Mouse (Mus musculus) midbrain, postnatal 0 days (tissue): ENCODE data around the gene Hcrt. TPM values are rescaled to one million over a fixed set of nuclear protein-coding genes. Genes with fewer than 3 reads are reported as not detected.

ENCODE experiments used
- ATAC-seq: fragments of 200-750 bp; cut with Nextera tagmentation; 2 replicates; pipeline ENCODE4 v1.8.0; 2017; ENCODE audit warnings: moderate number of reproducible peaks, mild to moderate bottlenecking, moderate TSS enrichment, moderate library complexity; ENCODE audit not compliant: low FRiP score
- DNase-seq: peaks from one replicate; pipeline ENCODE4 v3.0.0-alpha.2; 2015; ENCODE audit warnings: low spot score
- H3K27ac ChIP-seq: fragments of 300-500 bp; sonication (generic); 2 replicates; pipeline ENCODE4 v1.5.1; 2014; ENCODE audit warnings: low read depth, mild to moderate bottlenecking, low read length, mixed read lengths
- H3K27me3 ChIP-seq: fragments of 300-500 bp; sonication (generic); 2 replicates; pipeline ENCODE4 v1.6.1; 2014; ENCODE audit warnings: low read length, control low read depth, mixed read lengths; ENCODE audit not compliant: insufficient read depth
- H3K36me3 ChIP-seq: fragments of 300-500 bp; sonication (generic); 2 replicates; pipeline ENCODE4 v1.6.1; 2014; ENCODE audit warnings: low read length, control low read depth, mixed read lengths; ENCODE audit not compliant: insufficient read depth
- H3K4me1 ChIP-seq: fragments of 300-500 bp; sonication (generic); 2 replicates; pipeline ENCODE4 v1.6.1; 2014; ENCODE audit warnings: mild to moderate bottlenecking, control low read depth, antibody characterized with exemption, low read length, mixed read lengths; ENCODE audit not compliant: insufficient read depth
- H3K4me2 ChIP-seq: fragments of 300-500 bp; sonication (generic); 2 replicates; pipeline ENCODE4 v1.6.1; 2014; ENCODE audit warnings: low read depth, mild to moderate bottlenecking, low read length, mixed read lengths; ENCODE audit not compliant: poor library complexity, severe bottlenecking
- H3K4me3 ChIP-seq: fragments of 300-500 bp; sonication (generic); 2 replicates; pipeline ENCODE4 v1.5.1; 2014; ENCODE audit warnings: low read depth, mild to moderate bottlenecking, low read length, moderate library complexity
- H3K9ac ChIP-seq: fragments of 300-500 bp; sonication (generic); replicated peaks from 2 replicates; pipeline ENCODE4 v1.6.1; 2014; ENCODE audit warnings: mild to moderate bottlenecking, low read length, moderate library complexity, mixed read lengths; ENCODE audit not compliant: poor library complexity, severe bottlenecking
- H3K9me3 ChIP-seq: fragments of 300-500 bp; sonication (generic); 2 replicates; pipeline ENCODE4 v1.6.1; 2016; ENCODE audit warnings: low read length, control low read depth
- CTCF ChIP-seq: IDR thresholded peaks from 2 replicates; pipeline ENCODE4 v1.5.1; 2016; ENCODE audit warnings: antibody characterized with exemption, mild to moderate bottlenecking
- WGBS: fragments of 180-500 bp; shearing (Covaris S2); extraction: QIAGEN DNeasy Blood & Tissue Kit; methylation state at CpG from one replicate; pipeline ENCODE4 v1.1.7; 2014; 5-methylcytosine and 5-hydroxymethylcytosine counted together
- polyA plus RNA-seq: library from polyadenylated mRNA; unstranded; fragments of >200 nt; fragmentation: Nextera tagmentation; extraction: Ambion mirVana; gene quantifications from 2 replicates; pipeline ENCODE4 v1.2.1, GENCODE M21; 2015
- total RNA-seq: library from RNA; depleted of rRNA; stranded (reverse); fragments of >200 nt; gene quantifications from 2 replicates; pipeline ENCODE4 v1.2.3, GENCODE M21; 2014

Gene Hcrt
- total and polyA plus RNA-seq, 2 experiments from 2014 or later: 4.5 to 16.8 TPM

DNA sequence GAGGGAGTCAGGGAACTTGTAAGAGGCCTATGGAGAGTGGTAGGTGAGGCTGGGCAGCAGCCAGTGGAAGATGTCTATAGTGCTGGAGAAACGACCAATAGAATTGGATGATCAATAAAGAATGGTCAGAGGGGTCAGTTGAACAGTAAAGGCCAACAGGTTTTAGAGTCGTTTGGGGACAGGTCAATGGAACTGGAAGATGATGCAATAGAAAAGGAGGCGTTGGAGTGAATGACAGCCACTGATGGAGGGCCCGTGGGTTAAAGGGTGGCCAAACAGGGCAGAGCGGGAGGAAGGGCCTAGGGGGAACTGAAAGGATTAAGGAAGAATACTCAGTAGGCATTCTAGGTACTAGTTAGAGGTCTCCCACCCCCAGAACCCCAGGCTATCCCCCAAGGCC, 15.6 kb downstream of the Hcrt start:
- Histone ChIP-seq H3K4me2 (no peak overlapping the region), H3K9ac (no peak overlapping the region), H3K36me3 (peaks cover 33% of the 10 kb centered on the region), H3K4me3 (no peak overlapping the region), H3K27ac (no peak overlapping the region), H3K4me1 (no peaks in the 10 kb centered on the region), H3K9me3 (no peaks in the 10 kb centered on the region), H3K27me3 (no peaks in the 10 kb centered on the region)
- WGBS: 77% methylated on average over 5 of the region's 5 CpGs
- TF ChIP-seq CTCF: no peak
- ATAC-seq (no peak), DNase-seq (no peak)

DNA sequence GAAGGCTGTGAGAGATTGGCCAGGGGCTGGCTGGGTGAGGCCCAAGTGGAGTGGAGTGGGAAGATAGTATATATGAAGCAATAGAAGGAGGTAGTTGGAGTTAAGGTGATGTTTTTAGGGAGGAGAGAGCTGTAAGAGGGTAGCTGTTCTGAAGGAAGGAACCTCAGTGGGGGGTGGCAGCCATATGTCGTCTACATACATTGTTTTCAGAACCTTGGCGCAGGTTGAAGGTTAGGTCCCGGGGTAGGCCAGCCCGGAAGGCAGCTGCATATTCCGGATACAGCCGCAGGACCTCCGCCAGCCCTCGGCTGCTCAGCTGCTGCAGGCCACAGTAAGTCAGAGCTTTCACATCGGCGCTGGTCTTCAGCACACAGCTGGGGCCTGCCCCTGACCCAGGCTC, 16.2 kb downstream of the Hcrt start:
- H3K9ac ChIP-seq: no peak overlapping the region
- WGBS: 90% methylated on average over 10 of the region's 10 CpGs
- no peak for TF ChIP-seq CTCF
- no peaks in the 10 kb centered on the region for H3K4me1 ChIP-seq
- no peak overlapping the region for H3K4me3 ChIP-seq
- H3K27ac ChIP-seq: no peak overlapping the region
- peaks cover 35% of the 10 kb centered on the region for H3K36me3 ChIP-seq
- H3K9me3 ChIP-seq: no peaks in the 10 kb centered on the region
- H3K4me2 ChIP-seq: no peak overlapping the region
- no peak for ATAC-seq
- no peaks in the 10 kb centered on the region for H3K27me3 ChIP-seq
- DNase-seq: no peak

- ATAC-seq (peak; percentile 38; the same call in 1 of the 2 replicates), DNase-seq (peak; percentile 76)
- no peak overlapping the region for H3K27ac ChIP-seq
- no peak overlapping the region for H3K9ac ChIP-seq
- H3K9me3 ChIP-seq: no peaks in the 10 kb centered on the region
- H3K4me2 ChIP-seq: no peak overlapping the region
- H3K4me3 ChIP-seq: no peak overlapping the region
- no peaks in the 10 kb centered on the region for H3K4me1 ChIP-seq
- H3K27me3 ChIP-seq: no peaks in the 10 kb centered on the region
- 20% methylated on average over 6 of the region's 6 CpGs for WGBS
- H3K36me3 ChIP-seq: peaks cover 40% of the 10 kb centered on the region
- TF ChIP-seq CTCF: peak; percentile 80
These were observed 17.6 kb downstream of the Hcrt start for GRCm38 (mm10) chr11:100745085-100745484.

DNA sequence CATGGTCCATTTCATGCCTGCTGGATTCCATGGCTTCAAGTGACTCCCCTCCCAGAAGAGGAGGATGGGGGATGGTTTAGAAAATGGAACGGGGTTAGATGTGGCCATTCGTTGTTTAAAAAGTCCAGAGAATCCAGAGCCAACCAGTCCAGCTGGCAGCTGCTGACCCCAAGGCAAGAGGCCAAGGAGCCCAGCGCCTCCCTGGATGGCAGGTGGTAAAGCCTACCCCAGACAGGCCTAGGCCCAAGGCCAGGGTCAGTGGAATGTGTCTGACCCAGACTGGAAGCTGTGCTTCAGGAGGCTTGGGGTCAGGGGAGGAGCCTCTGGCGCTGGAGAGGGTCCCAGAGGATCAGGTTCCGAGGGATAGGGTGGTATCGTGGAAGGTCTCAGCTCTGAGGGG, 21.4 kb downstream of the Hcrt start:
- Histone ChIP-seq H3K9ac (no peak overlapping the region), H3K4me3 (no peak overlapping the region), H3K36me3 (peaks cover 24% of the 10 kb centered on the region), H3K4me2 (no peak overlapping the region), H3K27ac (no peak overlapping the region), H3K9me3 (no peaks in the 10 kb centered on the region), H3K4me1 (no peaks in the 10 kb centered on the region), H3K27me3 (no peaks in the 10 kb centered on the region)
- no peak for ATAC-seq
- no peak for DNase-seq
- no peak for TF ChIP-seq CTCF
- WGBS: 74% methylated on average over 6 of the region's 6 CpGs

- no peak for ATAC-seq
- peak overlapping the region; percentile 54 for H3K4me2 ChIP-seq
- H3K27me3 ChIP-seq: no peaks in the 10 kb centered on the region
- H3K4me1 ChIP-seq: no peaks in the 10 kb centered on the region
- H3K36me3 ChIP-seq: peaks cover 12% of the 10 kb centered on the region
- H3K27ac ChIP-seq: peak overlapping the region; percentile 79
- WGBS: 15% methylated on average over 5 of the region's 5 CpGs
- no peak for TF ChIP-seq CTCF
- peak overlapping the region; percentile 67; the same call in 1 of the 2 replicates for H3K9ac ChIP-seq
- no peaks in the 10 kb centered on the region for H3K9me3 ChIP-seq
- peak overlapping the region; percentile 96 for H3K4me3 ChIP-seq
- DNase-seq: no peak
These were observed 24.0 kb downstream of the Hcrt start for GRCm38 (mm10) chr11:100738749-100739148.

DNA sequence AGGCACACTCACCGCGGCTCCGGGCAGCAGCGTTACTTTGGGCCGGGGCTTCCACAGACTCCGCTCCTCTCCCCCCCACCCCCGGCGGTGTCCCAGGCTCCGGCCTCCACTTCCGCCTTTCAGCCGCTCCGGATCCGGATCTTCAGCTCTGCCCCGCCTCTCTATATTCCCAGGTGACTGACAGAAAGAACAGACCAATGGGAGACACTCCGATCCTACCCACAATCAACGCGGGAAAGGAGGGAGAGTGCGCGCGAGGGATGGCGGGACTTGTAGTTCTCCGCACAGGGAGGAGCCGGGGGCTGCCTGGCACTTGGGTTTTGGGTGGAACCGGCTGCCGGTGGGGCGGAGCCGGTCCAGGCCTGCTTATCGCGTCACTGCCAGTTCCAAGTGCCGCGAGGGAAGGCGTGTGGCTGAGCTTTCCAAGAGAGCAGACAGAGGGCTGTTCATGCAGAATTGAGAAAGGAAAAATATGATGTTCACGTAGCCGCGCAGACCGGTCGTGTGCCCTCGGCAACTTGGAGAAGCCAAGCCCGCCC, 24.6 kb downstream of the Hcrt start, which contains the start of gene Rab5c:
TSS of gene Rab5c (minus strand) at position 150 of the 539 bp plus-strand sequence.
- Histone ChIP-seq H3K4me3 (peak within 1 kb of the TSS; percentile 96), H3K9me3 (no peaks in the 10 kb centered on the region), H3K9ac (peak within 1 kb of the TSS; percentile 96), H3K4me1 (no peaks in the 10 kb centered on the region), H3K27ac (peak within 1 kb of the TSS; percentile 79), H3K4me2 (peak within 1 kb of the TSS; percentile 74), H3K36me3 (peaks cover 10% of the 10 kb centered on the region), H3K27me3 (no peaks in the 10 kb centered on the region)
- under 1% methylated on average over 39 of the region's 39 CpGs for WGBS
- peak; percentile 42 for TF ChIP-seq CTCF
- DNase-seq: peak; percentile 99
- ATAC-seq: peak; percentile 98
